Mouse (Mus musculus) left cerebral cortex, adult 11 months (tissue): ENCODE measurements at regions not wholly inside any gene's neighbourhood (a gene's known extent, or its start where the extent isn't known, plus 50 kb on each side); places are given as distances from the start of the nearest gene placed in this dataset.
"Not testable (repeated sequence)": the region's sequence is repeated elsewhere in the genome, so short reads cannot be mapped to it uniquely, and the experiment has no call there.

Source experiments
- DNase-seq: peaks from one replicate; pipeline ENCODE4 v3.0.0; 2022; ENCODE audit warnings: low spot score

GRCm38 (mm10) chr3:7079073-7079472, 458.8 kb upstream of the 1700008P02Rik start:
- no peak for DNase-seq

DNA sequence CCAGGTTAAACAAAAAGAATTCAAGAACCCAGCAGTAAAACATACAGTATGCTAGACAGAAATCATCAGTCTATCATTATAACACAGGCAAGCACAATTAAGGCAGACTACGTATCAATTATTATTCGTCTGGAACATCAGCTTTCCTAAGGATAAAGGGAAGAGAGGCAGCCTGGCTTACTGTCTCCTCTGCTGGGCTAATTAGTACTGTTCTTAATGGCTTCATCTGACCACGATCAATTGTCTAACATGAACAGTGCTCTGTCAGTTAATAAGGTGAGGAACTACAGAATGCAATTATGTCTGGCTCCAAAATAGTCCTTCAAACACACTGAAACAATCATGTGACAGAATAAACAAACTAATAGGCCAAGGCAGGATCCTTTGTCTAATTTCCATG, 456.6 kb upstream of the 1700008P02Rik start:
- DNase-seq = no peak

DNA sequence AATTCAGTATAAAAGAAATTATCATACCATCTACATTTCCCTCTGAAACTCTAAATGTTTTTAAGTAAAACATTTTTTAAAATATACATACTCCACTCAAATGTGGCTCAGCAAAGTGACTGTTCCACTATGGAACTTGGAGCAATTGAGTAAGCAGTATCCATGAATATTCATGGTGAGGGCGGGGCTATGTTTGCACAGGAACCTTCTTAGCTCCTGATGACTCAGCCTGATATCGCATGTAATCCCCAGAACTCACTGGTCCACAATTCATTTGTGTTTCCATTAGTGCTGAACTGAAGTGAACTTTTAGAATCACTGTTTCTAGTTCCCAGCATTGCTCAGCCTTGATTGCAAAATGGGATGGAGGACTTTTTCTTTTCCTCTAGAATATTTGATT, 454.2 kb upstream of the 1700008P02Rik start:
- no peak for DNase-seq

DNA sequence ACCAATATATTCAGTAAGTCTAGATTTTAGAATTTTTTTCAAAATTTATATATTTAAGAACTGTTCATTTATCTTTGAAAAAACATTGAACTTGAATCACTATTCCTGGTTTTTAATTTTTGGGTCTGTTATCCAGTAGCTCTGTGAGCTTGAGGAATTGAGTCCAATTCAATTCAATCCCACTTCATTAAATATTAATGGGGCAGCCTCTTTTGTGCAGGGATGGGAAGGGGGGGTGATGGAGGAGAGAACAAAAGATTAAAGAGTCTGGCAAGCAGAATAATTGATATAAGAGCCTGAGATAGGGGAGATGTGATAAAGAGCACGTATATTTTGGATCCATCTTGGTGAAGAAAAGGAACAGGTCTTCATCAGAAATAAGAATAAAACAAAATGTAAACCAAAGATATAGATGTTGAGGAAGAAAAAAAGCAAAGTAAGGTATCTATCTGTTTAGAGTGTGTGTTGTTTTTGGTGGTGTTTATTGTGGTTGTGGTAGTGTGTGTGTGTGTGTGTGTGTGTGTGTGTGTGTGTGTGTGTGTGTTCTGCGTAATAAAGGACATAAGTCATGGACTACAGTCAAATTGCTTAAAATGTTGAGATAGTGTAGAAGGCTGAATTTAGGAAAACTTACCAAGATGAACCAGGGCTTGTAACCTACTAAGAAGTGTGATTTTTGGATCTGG, 421.3 kb upstream of the 1700008P02Rik start:
- DNase-seq = no peak

- DNase-seq = no peak
Measured at GRCm38 (mm10) chr3:7035833-7036232, 415.6 kb upstream of the 1700008P02Rik start.

- peak; percentile 10 for DNase-seq
Measured at GRCm38 (mm10) chr3:7027845-7028244, 407.6 kb upstream of the 1700008P02Rik start.

DNA sequence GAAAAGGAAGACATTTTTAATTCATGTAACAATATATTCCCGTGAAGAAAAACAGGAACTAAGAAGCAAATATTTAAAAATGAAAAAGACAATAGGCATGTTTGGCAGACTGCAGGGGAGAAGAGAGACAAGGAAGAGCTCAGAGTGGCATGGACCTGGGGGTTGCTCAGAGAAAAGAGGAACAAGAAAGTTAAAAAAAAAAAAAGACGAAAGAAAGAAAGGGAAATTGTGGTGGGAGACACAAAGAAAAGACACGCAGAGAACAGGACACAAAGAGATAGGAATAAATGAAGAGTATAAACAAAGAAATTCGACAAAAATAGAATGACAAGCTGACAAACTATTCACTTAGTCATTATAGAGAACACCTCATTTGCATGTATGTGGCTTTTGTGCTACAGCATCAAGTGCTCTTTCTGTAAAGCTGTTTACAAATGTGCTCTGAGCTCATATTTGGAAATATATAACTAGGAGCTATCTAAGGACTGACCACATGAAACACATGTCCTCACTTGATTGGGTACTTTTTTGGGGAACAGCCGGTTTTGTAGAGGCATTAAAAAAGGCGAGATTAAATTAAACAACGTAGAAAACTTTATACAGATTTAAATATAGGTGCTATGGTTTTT, 394.2 kb upstream of the 1700008P02Rik start:
- no peak for DNase-seq

DNA sequence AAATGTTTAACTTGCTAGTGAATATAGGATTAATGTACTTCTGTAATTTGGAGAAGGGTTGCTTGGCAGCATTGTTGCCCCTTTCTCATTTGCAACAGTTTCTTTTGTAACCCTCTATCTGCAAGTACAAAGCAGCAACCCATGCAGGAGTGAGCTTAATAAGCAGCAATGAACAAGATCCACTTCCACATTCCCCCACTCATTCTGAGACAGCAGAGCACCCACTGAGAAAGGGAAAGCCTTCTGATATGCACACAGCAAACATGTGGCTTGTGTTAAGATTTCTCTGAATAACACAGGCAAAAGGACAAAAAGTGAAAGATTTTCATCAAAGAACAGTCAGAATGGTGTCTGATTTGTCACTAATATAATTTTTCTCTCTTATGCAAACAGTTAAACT, 393.3 kb upstream of the 1700008P02Rik start:
- no peak for DNase-seq

GRCm38 (mm10) chr3:7010294-7011087, 390.2 kb upstream of the 1700008P02Rik start:
- no peak for DNase-seq

- DNase-seq = no peak
Measured at GRCm38 (mm10) chr3:7008671-7009217, 388.5 kb upstream of the 1700008P02Rik start.

DNA sequence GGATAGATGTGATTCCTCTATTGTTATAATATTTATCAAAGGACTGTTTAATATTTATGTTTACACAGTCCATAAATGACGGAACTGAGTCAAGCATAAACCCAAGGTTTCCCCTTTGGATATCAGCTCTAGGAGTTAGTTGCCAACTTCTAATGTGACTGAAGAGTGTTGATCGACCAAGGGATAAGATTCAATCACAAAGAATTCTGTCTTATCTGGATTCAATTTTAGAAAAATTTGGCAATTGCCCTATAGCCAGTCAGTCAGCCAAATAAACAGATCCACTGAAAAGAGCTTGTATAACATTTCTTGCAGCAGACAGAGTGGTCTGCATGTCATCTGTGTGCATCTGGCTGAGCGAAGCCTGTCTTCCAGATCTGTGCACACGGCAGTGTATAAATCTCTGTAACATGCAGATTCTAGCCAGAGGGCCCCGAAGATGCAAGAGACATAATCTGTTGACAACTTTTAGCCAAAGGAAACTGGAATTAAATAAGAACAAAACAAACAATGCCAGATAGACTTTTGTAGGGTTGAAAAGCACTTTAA, 387.6 kb upstream of the 1700008P02Rik start:
- DNase-seq = no peak

DNA sequence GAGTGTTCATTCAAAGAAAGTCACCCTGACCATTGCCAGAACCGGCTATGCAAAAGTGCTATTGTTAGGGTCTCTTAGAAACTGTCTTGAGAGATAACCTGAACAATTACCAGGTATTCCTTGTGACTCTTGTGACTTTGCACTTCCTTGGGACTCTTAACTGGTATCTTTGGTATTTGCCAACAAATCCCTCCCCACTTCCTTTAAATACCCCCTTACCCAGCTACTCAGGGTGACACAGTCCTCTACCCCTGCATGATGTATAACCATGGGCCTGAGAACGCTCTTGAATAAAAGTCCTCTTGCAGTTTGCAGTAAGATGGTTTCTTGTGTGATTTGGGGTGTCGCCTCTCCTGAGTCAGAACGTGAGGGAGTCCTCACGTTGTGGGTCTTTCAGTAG, 371.5 kb upstream of the 1700008P02Rik start:
- not testable (repeated sequence) for DNase-seq

DNA sequence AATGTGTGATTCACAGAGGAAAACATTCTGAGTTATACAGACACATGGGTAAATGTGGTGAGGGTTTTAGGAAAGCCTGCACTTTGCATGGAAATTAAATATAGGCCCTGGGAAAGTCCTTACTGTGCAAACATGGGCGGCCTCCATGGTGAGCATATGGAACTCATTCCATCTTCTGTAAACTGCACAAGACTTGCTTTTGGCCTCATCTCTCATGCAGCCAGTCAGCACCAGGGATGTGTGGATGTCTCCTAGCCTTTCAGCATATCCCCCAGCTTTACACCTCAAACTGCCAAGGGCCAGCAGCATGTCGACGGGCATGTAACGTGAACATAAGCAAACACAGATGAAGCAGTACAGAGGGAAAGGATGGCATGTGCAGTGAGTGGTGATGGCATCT, 364.7 kb upstream of the 1700008P02Rik start:
- DNase-seq = no peak

GRCm38 (mm10) chr3:6957681-6958080, 337.4 kb upstream of the 1700008P02Rik start:
- no peak for DNase-seq

GRCm38 (mm10) chr3:6932535-6933103, 312.4 kb upstream of the 1700008P02Rik start:
- DNase-seq = no peak

DNA sequence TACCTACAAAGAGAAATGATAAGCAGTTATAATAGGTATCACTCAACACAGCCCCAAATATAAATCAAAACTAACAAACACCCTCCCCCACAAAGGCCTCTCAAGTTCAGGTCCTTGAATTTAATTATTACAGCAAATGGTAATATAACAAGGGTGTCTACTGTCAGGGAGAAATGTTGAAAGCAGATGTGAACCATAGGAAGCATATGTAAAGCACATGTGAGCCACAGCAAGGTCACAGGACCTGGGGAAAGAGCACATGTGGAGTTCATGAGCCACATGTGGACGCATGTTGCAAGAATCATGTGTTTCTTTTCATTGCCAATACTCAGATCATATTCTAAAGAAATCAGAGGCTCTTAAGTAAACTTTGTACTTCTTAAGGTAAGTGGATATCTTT, 306.5 kb upstream of the 1700008P02Rik start:
- DNase-seq = no peak

- DNase-seq = not testable (repeated sequence)
Measured at GRCm38 (mm10) chr3:6922647-6923046, 302.4 kb upstream of the 1700008P02Rik start.

DNA sequence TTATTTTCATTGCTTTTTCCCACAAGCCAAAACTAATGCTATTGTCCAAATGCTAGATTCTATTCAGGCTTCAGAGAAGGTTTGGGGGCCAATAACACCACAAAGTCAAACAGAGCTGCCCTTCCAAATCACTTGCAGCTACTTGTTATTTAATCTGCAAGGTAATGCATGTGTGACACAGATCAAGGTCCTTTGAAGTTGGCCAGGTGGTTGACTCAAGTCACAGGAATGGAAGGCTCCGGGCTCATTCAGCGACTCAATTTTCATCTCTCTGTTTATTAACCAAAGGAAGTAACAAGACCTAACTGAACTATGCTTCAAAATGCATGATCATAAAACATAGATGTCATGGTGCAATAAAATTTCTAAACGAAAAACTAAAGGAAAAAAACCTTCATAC, 300.0 kb upstream of the 1700008P02Rik start:
- DNase-seq = no peak

GRCm38 (mm10) chr3:6887936-6888335, 267.7 kb upstream of the 1700008P02Rik start:
- no peak for DNase-seq

- DNase-seq = no peak
Measured at GRCm38 (mm10) chr3:6887053-6887700, 266.9 kb upstream of the 1700008P02Rik start.

GRCm38 (mm10) chr3:6886200-6887052, 266.2 kb upstream of the 1700008P02Rik start:
- no peak for DNase-seq
